Mouse (Mus musculus): ENCODE data around the gene Zbtb33. TPM values are rescaled to one million over a fixed set of nuclear protein-coding genes. Genes with fewer than 3 reads are reported as not detected.

Zbtb33 gene
- 109 TPM for polyA plus RNA-seq (2014; fragmentation: Illumina TruSeq; extraction: RNeasy Lipid Tissue Mini Kit (QIAGEN cat#74804); ENCODE audit: low read depth, low replicate concordance)

GRCm38 (mm10) chrX:38189552-38190457, at the start of gene Zbtb33:
Gene Zbtb33, plus strand, starts transcription at chrX:38189793.

Other genes starting within 250 kb of the Zbtb33 start
- not detected for gene Btg1-ps1, start 171.0 kb upstream of the Zbtb33 start, polyA plus RNA-seq (2014; fragmentation: Illumina TruSeq; extraction: RNeasy Lipid Tissue Mini Kit (QIAGEN cat#74804); ENCODE audit: low read depth, low replicate concordance)
- not detected for gene Btg1-ps2, start 146.7 kb upstream of the Zbtb33 start, polyA plus RNA-seq (2014; fragmentation: Illumina TruSeq; extraction: RNeasy Lipid Tissue Mini Kit (QIAGEN cat#74804); ENCODE audit: low read depth, low replicate concordance)
- gene Rhox10, start 123.3 kb upstream of the Zbtb33 start, polyA plus RNA-seq (2014; fragmentation: Illumina TruSeq; extraction: RNeasy Lipid Tissue Mini Kit (QIAGEN cat#74804); ENCODE audit: low read depth, low replicate concordance): not detected
- not detected for gene Rhox11, start 104.7 kb upstream of the Zbtb33 start, polyA plus RNA-seq (2014; fragmentation: Illumina TruSeq; extraction: RNeasy Lipid Tissue Mini Kit (QIAGEN cat#74804); ENCODE audit: low read depth, low replicate concordance)
- gene Rhox12, start 78.9 kb upstream of the Zbtb33 start, polyA plus RNA-seq (2014; fragmentation: Illumina TruSeq; extraction: RNeasy Lipid Tissue Mini Kit (QIAGEN cat#74804); ENCODE audit: low read depth, low replicate concordance): not detected
- not detected for gene Rhox13, start 68.6 kb upstream of the Zbtb33 start, polyA plus RNA-seq (2014; fragmentation: Illumina TruSeq; extraction: RNeasy Lipid Tissue Mini Kit (QIAGEN cat#74804); ENCODE audit: low read depth, low replicate concordance)
- gene Tmem255a, start 62.6 kb downstream of the Zbtb33 start, polyA plus RNA-seq (2014; fragmentation: Illumina TruSeq; extraction: RNeasy Lipid Tissue Mini Kit (QIAGEN cat#74804); ENCODE audit: low read depth, low replicate concordance): 90.0 TPM
- gene Atp1b4, start 126.4 kb downstream of the Zbtb33 start, polyA plus RNA-seq (2014; fragmentation: Illumina TruSeq; extraction: RNeasy Lipid Tissue Mini Kit (QIAGEN cat#74804); ENCODE audit: low read depth, low replicate concordance): not detected

All from adrenal gland, adult 10 weeks (tissue).